ENCODE assay signal across 21 mouse cellular contexts in genomic region chr7:89193459-89193858, GRCm38 (mm10).
DNase-seq lines count a peak whose midpoint lies in the region; ATAC-seq and TF ChIP-seq lines count a peak whose summit lies in the region.
"Had no signal": no experiment of that assay in that cellular context is flagged by ENCODE, and none has a peak within 500 bp of the region (broad histone marks: within the 10 kb centered on the region; RNA-seq: fewer than 3 reads in every experiment).

No protein-coding gene starts in this region.

- DNase-seq in heart, adult 8-10 months (ENCODE audit: low spot score) = peak; percentile 22
- DNase-seq in heart, embryonic 10.5 days (ENCODE audit: low spot score) = no peak
- DNase-seq in kidney, postnatal 0 days (ENCODE audit: low spot score) = peak; percentile 75
- no peak for DNase-seq in kidney, postnatal 25 days
- peak; percentile 58 for DNase-seq in adipocyte (ENCODE audit: low spot score)
- DNase-seq in limb, embryonic 14.5 days (ENCODE audit: low spot score) = peak; percentile 72
- DNase-seq in cerebellum, adult 2 months = no peak
- DNase-seq: adrenal gland, postnatal 25 days; cerebellum, adult 11 months; cerebellum, postnatal 14 days; heart, postnatal 4 days; kidney, postnatal 36 days; liver; liver, postnatal 0 days; thymus, adult 2 months had no signal

- no peak for ATAC-seq in kidney, postnatal 0 days (replicated peaks; ENCODE audit: low FRiP score, low read depth)
- peak; percentile 44 for ATAC-seq in limb, embryonic 14.5 days (ENCODE audit: low FRiP score, low read depth)
- ATAC-seq: intestine, postnatal 0 days; liver, postnatal 0 days had no signal

- TF ChIP-seq CTCF in kidney, postnatal 0 days (IDR thresholded peaks at IDR 0.05; ENCODE audit: low read depth) = no peak
- TF ChIP-seq CTCF in cerebellum, adult 2 months (IDR thresholded peaks at IDR 0.05; ENCODE audit: borderline replicate concordance, insufficient read depth, low read depth, low read length) = no peak

- H3K4me2 ChIP-seq in kidney, postnatal 0 days (ENCODE audit: low read length) = no peak overlapping the region
- no peak overlapping the region for H3K4me2 ChIP-seq in limb, embryonic 14.5 days (replicated peaks; ENCODE audit: low read depth, low read length, severe bottlenecking)
- H3K4me2 ChIP-seq: embryonic facial prominence, embryonic 15.5 days; hindbrain, embryonic 15.5 days; midbrain, embryonic 12.5 days; neural tube, embryonic 12.5 days had no signal

- H3K36me3 ChIP-seq in heart, embryonic 10.5 days = no peaks in the 10 kb centered on the region
- no peaks in the 10 kb centered on the region for H3K36me3 ChIP-seq in kidney, postnatal 0 days (ENCODE audit: insufficient read depth, low read length)
- H3K36me3 ChIP-seq in limb, embryonic 14.5 days (ENCODE audit: control insufficient read depth, insufficient read depth, low read length) = no peaks in the 10 kb centered on the region
- H3K36me3 ChIP-seq: embryonic facial prominence, embryonic 15.5 days; hindbrain, embryonic 15.5 days; midbrain, embryonic 12.5 days; neural tube, embryonic 12.5 days had no signal

- H3K27ac ChIP-seq in heart, embryonic 10.5 days = no peak overlapping the region
- H3K27ac ChIP-seq in kidney, postnatal 0 days = no peak overlapping the region
- H3K27ac ChIP-seq in limb, embryonic 14.5 days (replicated peaks; ENCODE audit: low read depth, low read length) = peak overlapping the region; percentile 50; the same call in 1 of the 2 replicates
- no peak overlapping the region for H3K27ac ChIP-seq in cerebellum, adult 2 months (ENCODE audit: insufficient read depth, low read length)
- H3K27ac ChIP-seq: embryonic facial prominence, embryonic 15.5 days; hindbrain, embryonic 15.5 days; midbrain, embryonic 12.5 days; neural tube, embryonic 12.5 days had no signal

- H3K4me3 ChIP-seq in heart, embryonic 10.5 days = no peak overlapping the region
- H3K4me3 ChIP-seq in kidney, postnatal 0 days (replicated peaks; ENCODE audit: low read depth, low read length) = no peak overlapping the region
- no peak overlapping the region for H3K4me3 ChIP-seq in limb, embryonic 14.5 days (replicated peaks; ENCODE audit: low read length)
- H3K4me3 ChIP-seq in cerebellum, adult 2 months (replicated peaks; ENCODE audit: insufficient read depth, low read depth, low read length) = no peak overlapping the region
- H3K4me3 ChIP-seq: embryonic facial prominence, embryonic 15.5 days; hindbrain, embryonic 15.5 days; midbrain, embryonic 12.5 days; neural tube, embryonic 12.5 days had no signal

- 0 out of 2 replicates have a peak, but pooled peaks cover 8% of the 10 kb centered on the region for H3K4me1 ChIP-seq in heart, embryonic 10.5 days
- no peaks in the 10 kb centered on the region for H3K4me1 ChIP-seq in kidney, postnatal 0 days (replicated peaks; ENCODE audit: insufficient read depth, low read length)
- H3K4me1 ChIP-seq in limb, embryonic 14.5 days (ENCODE audit: control insufficient read depth, insufficient read depth, low read length) = peaks cover 15% of the 10 kb centered on the region
- no peaks in the 10 kb centered on the region; the same call in 1 of the 2 replicates for H3K4me1 ChIP-seq in cerebellum, adult 2 months (ENCODE audit: control insufficient read depth, insufficient read depth, low read length)
- H3K4me1 ChIP-seq: hindbrain, embryonic 15.5 days had no signal

- H3K27me3 ChIP-seq in heart, embryonic 10.5 days (ENCODE audit: insufficient read depth, poor library complexity, severe bottlenecking) = no peaks in the 10 kb centered on the region
- H3K27me3 ChIP-seq in kidney, postnatal 0 days (ENCODE audit: insufficient read depth, low read length) = no peaks in the 10 kb centered on the region
- no peaks in the 10 kb centered on the region for H3K27me3 ChIP-seq in limb, embryonic 14.5 days (ENCODE audit: control insufficient read depth, insufficient read depth, low read length)
- H3K27me3 ChIP-seq in cerebellum, adult 2 months (ENCODE audit: control insufficient read depth, insufficient read depth, low read length) = no peaks in the 10 kb centered on the region
- H3K27me3 ChIP-seq: CH12.LX; embryonic facial prominence, embryonic 15.5 days; hindbrain, embryonic 15.5 days; midbrain, embryonic 12.5 days; neural tube, embryonic 12.5 days had no signal

- no peaks in the 10 kb centered on the region for H3K9me3 ChIP-seq in heart, embryonic 10.5 days
- no peaks in the 10 kb centered on the region for H3K9me3 ChIP-seq in kidney, postnatal 0 days (replicated peaks; ENCODE audit: low read length)
- H3K9me3 ChIP-seq in limb, embryonic 14.5 days (ENCODE audit: control insufficient read depth, low read length) = no peaks in the 10 kb centered on the region
- H3K9me3 ChIP-seq: embryonic facial prominence, embryonic 15.5 days; hindbrain, embryonic 15.5 days; midbrain, embryonic 12.5 days; neural tube, embryonic 12.5 days had no signal

- 74% methylated on average over 5 of the region's 5 CpGs for WGBS in heart, embryonic 10.5 days
- WGBS in kidney, postnatal 0 days = 54% methylated on average over 5 of the region's 5 CpGs
- 35% methylated on average over 5 of the region's 5 CpGs for WGBS in limb, embryonic 14.5 days
- 81% methylated on average over 5 of the region's 5 CpGs for WGBS in cerebellum, adult 2 months

- H3K9ac ChIP-seq in kidney, postnatal 0 days (ENCODE audit: low read depth, low read length) = no peak overlapping the region
- H3K9ac ChIP-seq in limb, embryonic 14.5 days (ENCODE audit: low read depth, low read length, severe bottlenecking) = no peak overlapping the region
- H3K9ac ChIP-seq: embryonic facial prominence, embryonic 15.5 days; hindbrain, embryonic 15.5 days; liver, postnatal 0 days; midbrain, embryonic 12.5 days; neural tube, embryonic 12.5 days had no signal

- TF ChIP-seq POLR2A in limb, embryonic 14.5 days (IDR thresholded peaks at IDR 0.05; ENCODE audit: borderline replicate concordance, extremely low read depth, insufficient read depth, insufficient read length) = no peak
- no peak for TF ChIP-seq POLR2A in cerebellum, adult 2 months (IDR thresholded peaks at IDR 0.05; ENCODE audit: borderline replicate concordance, insufficient read depth, low read length)

Comparison
In these comparisons a context has a peak if more than half of its experiments do, and no peak if none do; other contexts are left out.
1. DNase-seq: peak in heart, adult 8-10 months (single experiment), kidney, postnatal 0 days (single experiment), adipocyte (single experiment) and limb, embryonic 14.5 days (single experiment); none in heart, embryonic 10.5 days (single experiment), kidney, postnatal 25 days (0 of 2) and cerebellum, adult 2 months (0 of 2).